Mouse (Mus musculus) liver, embryonic 13.5 days (tissue): ENCODE measurements around the gene Plekhg3. TPM values are rescaled to one million over a fixed set of nuclear protein-coding genes. Genes with fewer than 3 reads are reported as not detected.

Source experiments
- ATAC-seq: fragments of 200-750 bp; cut with Nextera tagmentation; 2 replicates; pipeline ENCODE4 v1.8.0; 2017; ENCODE audit warnings: low read depth, mild to moderate bottlenecking, moderate number of reproducible peaks, moderate library complexity
- DNase-seq: peaks from one replicate; pipeline ENCODE4 v3.0.0; 2022
- H3K27ac ChIP-seq: fragments of 300-500 bp; sonication (generic); 2 replicates; pipeline ENCODE4 v1.5.1; 2015; ENCODE audit warnings: moderate library complexity, mild to moderate bottlenecking, inconsistent platforms
- H3K27me3 ChIP-seq: fragments of 300-500 bp; sonication (generic); 2 replicates; pipeline ENCODE4 v1.6.1; 2015; ENCODE audit warnings: mild to moderate bottlenecking, inconsistent platforms
- H3K36me3 ChIP-seq: fragments of 300-500 bp; sonication (generic); 2 replicates; pipeline ENCODE4 v1.6.1; 2015; ENCODE audit warnings: mild to moderate bottlenecking, inconsistent platforms
- H3K4me1 ChIP-seq: fragments of 300-500 bp; sonication (generic); replicated peaks from 2 replicates; pipeline ENCODE4 v1.6.1; 2015; ENCODE audit warnings: inconsistent platforms
- H3K4me2 ChIP-seq: fragments of 300-500 bp; sonication (generic); 2 replicates; pipeline ENCODE4 v1.6.1; 2015; ENCODE audit warnings: inconsistent platforms, mild to moderate bottlenecking, moderate library complexity
- H3K4me3 ChIP-seq: fragments of 300-500 bp; sonication (generic); replicated peaks from 2 replicates; pipeline ENCODE4 v1.5.1; 2015; ENCODE audit warnings: mild to moderate bottlenecking, inconsistent platforms
- H3K9ac ChIP-seq: fragments of 300-500 bp; sonication (generic); 2 replicates; pipeline ENCODE4 v1.6.1; 2015; ENCODE audit warnings: mild to moderate bottlenecking, inconsistent platforms
- H3K9me3 ChIP-seq: fragments of 300-500 bp; sonication (generic); replicated peaks from 2 replicates; pipeline ENCODE4 v1.6.1; 2016; ENCODE audit warnings: inconsistent platforms
- WGBS: fragments of 180-500 bp; shearing (Covaris S2); methylation state at CpG from one replicate; pipeline ENCODE4 v1.1.7; 2015; ENCODE audit not compliant: insufficient replicate concordance; 5-methylcytosine and 5-hydroxymethylcytosine counted together
- polyA plus RNA-seq: library from polyadenylated mRNA; unstranded; fragments of >200 nt; fragmentation: Nextera tagmentation; extraction: Ambion mirVana; gene quantifications from 2 replicates; pipeline ENCODE4 v1.2.1, GENCODE M21; 2015

Gene Plekhg3
- polyA plus RNA-seq, 1 experiment from 2014 or later, result 1.7 TPM

- H3K4me3 ChIP-seq, result no peak overlapping the region
- ATAC-seq (0 out of 2 replicates have a peak, but pooled peaks have one; percentile 31), DNase-seq (no peak)
- H3K4me2 ChIP-seq, result no peak overlapping the region
- 0 out of 2 replicates have a peak, but pooled peaks cover 2% of the 10 kb centered on the region for H3K27me3 ChIP-seq
- no peak overlapping the region for H3K9ac ChIP-seq
- peaks cover 15% of the 10 kb centered on the region for H3K4me1 ChIP-seq
- WGBS, result 11% methylated on average over 3 of the region's 3 CpGs
- no peaks in the 10 kb centered on the region for H3K9me3 ChIP-seq
- H3K27ac ChIP-seq, result no peak overlapping the region
- no peaks in the 10 kb centered on the region for H3K36me3 ChIP-seq
These were observed 29.8 kb upstream of the Plekhg3 start for GRCm38 (mm10) chr12:76500896-76501295.

GRCm38 (mm10) chr12:76502981-76503380 is 27.7 kb upstream of the Plekhg3 start:
- Histone ChIP-seq H3K4me2 (no peak overlapping the region), H3K4me3 (no peak overlapping the region), H3K27ac (no peak overlapping the region), H3K9ac (no peak overlapping the region), H3K9me3 (no peaks in the 10 kb centered on the region), H3K4me1 (peaks cover 15% of the 10 kb centered on the region), H3K36me3 (no peaks in the 10 kb centered on the region), H3K27me3 (no peaks in the 10 kb centered on the region)
- WGBS, result 53% methylated on average over 5 of the region's 5 CpGs
- no peak for ATAC-seq
- no peak for DNase-seq

GRCm38 (mm10) chr12:76506522-76506921 is 24.2 kb upstream of the Plekhg3 start:
- Histone ChIP-seq H3K4me2 (no peak overlapping the region), H3K4me1 (no peaks in the 10 kb centered on the region), H3K9ac (no peak overlapping the region), H3K27me3 (no peaks in the 10 kb centered on the region), H3K4me3 (no peak overlapping the region), H3K36me3 (no peaks in the 10 kb centered on the region), H3K27ac (no peak overlapping the region), H3K9me3 (no peaks in the 10 kb centered on the region)
- WGBS, result 62% methylated on average over 2 of the region's 2 CpGs
- ATAC-seq (no peak), DNase-seq (no peak)

GRCm38 (mm10) chr12:76507791-76508190 is 22.9 kb upstream of the Plekhg3 start:
- ATAC-seq (no peak), DNase-seq (no peak)
- Histone ChIP-seq H3K9ac (no peak overlapping the region), H3K4me3 (no peak overlapping the region), H3K27ac (no peak overlapping the region), H3K4me2 (no peak overlapping the region), H3K36me3 (no peaks in the 10 kb centered on the region), H3K9me3 (no peaks in the 10 kb centered on the region), H3K27me3 (no peaks in the 10 kb centered on the region), H3K4me1 (no peaks in the 10 kb centered on the region)
- WGBS, result 78% methylated on average over 5 of the region's 5 CpGs

- no peak overlapping the region for H3K27ac ChIP-seq
- H3K36me3 ChIP-seq, result no peaks in the 10 kb centered on the region
- H3K27me3 ChIP-seq, result no peaks in the 10 kb centered on the region
- H3K4me3 ChIP-seq, result no peak overlapping the region
- H3K4me2 ChIP-seq, result no peak overlapping the region
- whole genome bisulfite sequencing, result 69% methylated on average over 7 of the region's 7 CpGs
- ATAC-seq (no peak), DNase-seq (no peak)
- H3K9me3 ChIP-seq, result no peaks in the 10 kb centered on the region
- H3K4me1 ChIP-seq, result no peaks in the 10 kb centered on the region
- H3K9ac ChIP-seq, result no peak overlapping the region
These were observed 21.7 kb upstream of the Plekhg3 start for GRCm38 (mm10) chr12:76508909-76509440.

GRCm38 (mm10) chr12:76512731-76513130 is 18.0 kb upstream of the Plekhg3 start:
- no peak overlapping the region for H3K4me3 ChIP-seq
- DNase-seq (no peak), ATAC-seq (no peak)
- no peak overlapping the region for H3K4me2 ChIP-seq
- H3K27ac ChIP-seq, result no peak overlapping the region
- H3K9ac ChIP-seq, result no peak overlapping the region
- H3K4me1 ChIP-seq, result no peaks in the 10 kb centered on the region
- WGBS, result 29% methylated on average over 1 of the region's 1 CpGs
- H3K9me3 ChIP-seq, result no peaks in the 10 kb centered on the region
- H3K36me3 ChIP-seq, result no peaks in the 10 kb centered on the region
- H3K27me3 ChIP-seq, result no peaks in the 10 kb centered on the region

GRCm38 (mm10) chr12:76514842-76515241 is 15.8 kb upstream of the Plekhg3 start:
- Histone ChIP-seq H3K4me3 (no peak overlapping the region), H3K27me3 (no peaks in the 10 kb centered on the region), H3K9me3 (no peaks in the 10 kb centered on the region), H3K4me2 (no peak overlapping the region), H3K36me3 (no peaks in the 10 kb centered on the region), H3K4me1 (no peaks in the 10 kb centered on the region), H3K9ac (no peak overlapping the region), H3K27ac (no peak overlapping the region)
- DNase-seq, result no peak
- 17% methylated on average over 4 of the region's 4 CpGs for WGBS
- no peak for ATAC-seq

- no peak for ATAC-seq
- no peak for DNase-seq
These were observed 12.7 kb upstream of the Plekhg3 start for GRCm38 (mm10) chr12:76518000-76518399.

GRCm38 (mm10) chr12:76518909-76519842 is 11.5 kb upstream of the Plekhg3 start:
- Histone ChIP-seq H3K36me3 (no peaks in the 10 kb centered on the region), H3K9ac (no peak overlapping the region), H3K4me2 (no peak overlapping the region), H3K27me3 (no peaks in the 10 kb centered on the region), H3K4me1 (no peaks in the 10 kb centered on the region), H3K27ac (no peak overlapping the region), H3K4me3 (no peak overlapping the region), H3K9me3 (no peaks in the 10 kb centered on the region)
- no peak for ATAC-seq
- 55% methylated on average over 12 of the region's 12 CpGs for WGBS
- DNase-seq, result no peak

More at GRCm38 (mm10) chr12:76518000-76518399, 12.7 kb upstream of the Plekhg3 start:
- H3K4me1 ChIP-seq, result no peaks in the 10 kb centered on the region
- no peaks in the 10 kb centered on the region for H3K36me3 ChIP-seq
- H3K27me3 ChIP-seq, result no peaks in the 10 kb centered on the region
- no peak overlapping the region for H3K4me3 ChIP-seq
- WGBS, result 77% methylated on average over 9 of the region's 9 CpGs
- H3K4me2 ChIP-seq, result no peak overlapping the region
- no peak overlapping the region for H3K9ac ChIP-seq
- no peak overlapping the region for H3K27ac ChIP-seq
- no peaks in the 10 kb centered on the region for H3K9me3 ChIP-seq

GRCm38 (mm10) chr12:76523654-76524053 is 7.0 kb upstream of the Plekhg3 start:
- H3K27me3 ChIP-seq, result peaks cover 18% of the 10 kb centered on the region
- WGBS, result 46% methylated on average over 5 of the region's 5 CpGs
- ATAC-seq (no peak), DNase-seq (no peak)
- peaks cover 14% of the 10 kb centered on the region for H3K4me1 ChIP-seq
- no peak overlapping the region for H3K4me3 ChIP-seq
- H3K27ac ChIP-seq, result no peak overlapping the region
- H3K36me3 ChIP-seq, result no peaks in the 10 kb centered on the region
- H3K9ac ChIP-seq, result no peak overlapping the region
- no peak overlapping the region for H3K4me2 ChIP-seq
- H3K9me3 ChIP-seq, result no peaks in the 10 kb centered on the region

- H3K4me2 ChIP-seq, result no peak overlapping the region
- no peak overlapping the region for H3K27ac ChIP-seq
- H3K9ac ChIP-seq, result no peak overlapping the region
- DNase-seq (no peak), ATAC-seq (no peak)
- H3K27me3 ChIP-seq, result peaks cover 31% of the 10 kb centered on the region
- 75% methylated on average over 3 of the region's 3 CpGs for WGBS
- H3K4me1 ChIP-seq, result peaks cover 18% of the 10 kb centered on the region
- no peak overlapping the region for H3K4me3 ChIP-seq
- no peaks in the 10 kb centered on the region for H3K9me3 ChIP-seq
- H3K36me3 ChIP-seq, result no peaks in the 10 kb centered on the region
These were observed 5.8 kb upstream of the Plekhg3 start for GRCm38 (mm10) chr12:76524915-76525314.
